Comparison of ENCODE assay signal across 8 mouse cellular contexts in genomic region chr8:70120667-70121066, GRCm38 (mm10). TPM values are rescaled to one million over a fixed set of nuclear protein-coding genes. Genes with fewer than 3 reads are reported as not detected.
DNase-seq lines count a peak whose midpoint lies in the region; TF ChIP-seq lines count a peak whose summit lies in the region.

Gene Ncan (minus strand): TSS chr8:70120873.

- H3K36me3 ChIP-seq in E14TG2a.4 (ENCODE audit: insufficient read depth, low read length): no peaks in the 10 kb centered on the region

- TF ChIP-seq CTCF in E14TG2a.4 (conservative IDR thresholded peaks at IDR 0.05; ENCODE audit: low read length): no peak

- peaks cover 32% of the 10 kb centered on the region for H3K4me1 ChIP-seq in E14TG2a.4 (replicated peaks; ENCODE audit: low read depth, low read length)

- intact Hi-C loops in heart, postnatal 14 days (cut with DNase I): loop anchor here (5.0 kb wide), 1 partner anchor 203 kb away; no protein-coding TSS in a partner anchor

- peak; percentile 45 to 46 for DNase-seq in adrenal gland, adult 18-20 months (ENCODE audit: low spot score in 2 of 2)
- DNase-seq in embryo, embryonic 9.5 days (ENCODE audit: extremely low spot score): peak; percentile 74
- peak; percentile 53 for DNase-seq in heart, postnatal 14 days
- DNase-seq in layer of hippocampus, adult 18-20 months (ENCODE audit: low spot score in 2 of 2): peak; percentile 84 to 94
- DNase-seq in lung, postnatal 10 days: peak; percentile 53
- DNase-seq in right cerebral cortex, postnatal 10 days (ENCODE audit: low spot score in 2 of 2): peak; percentile 95 to 97
- no peak for DNase-seq in c-Kit-positive CD71-positive TER-119-positive erythroid progenitor cells, embryonic 14.5 days (ENCODE audit: low spot score)

- H3K27me3 ChIP-seq in E14TG2a.4 (ENCODE audit: insufficient read depth, low read length): peaks cover 53% of the 10 kb centered on the region

- H3K9me3 ChIP-seq in E14TG2a.4 (ENCODE audit: low read length): no peaks in the 10 kb centered on the region

- peak within 1 kb of the TSS; percentile 70 for H3K4me3 ChIP-seq in E14TG2a.4 (replicated peaks; ENCODE audit: low read length)

RNA-seq across cellular contexts. Expression of gene Ncan, which starts in this region (rescaled TPM):
- total RNA-seq in adrenal gland, adult 18-20 months (2021): 1 to 10 TPM in 1 of 2 experiments, under 1 TPM in 1; 0.13 to 2.6 TPM
- under 1 TPM; 0.02 to 0.07 TPM for total RNA-seq in heart, postnatal 14 days (2021)
- total RNA-seq in layer of hippocampus, adult 18-20 months (2021): 100 to 1,000 TPM; 122 to 124 TPM

Comparison
In these comparisons a context has a peak if more than half of its experiments do, and no peak if none do; other contexts are left out.
1. RNA of gene Ncan (total RNA-seq): 122 to 124 TPM in layer of hippocampus, adult 18-20 months; 0.13 to 2.6 TPM in adrenal gland, adult 18-20 months and 0.02 to 0.07 TPM in heart, postnatal 14 days; every median in the first group is over 10 times any median in the second.
2. Peak in DNase-seq in heart, postnatal 14 days; RNA of the gene not detected or under 1 TPM.